Mouse (Mus musculus) kidney, postnatal 0 days (tissue): ENCODE data around the gene Gpatch4. TPM values are rescaled to one million over a fixed set of nuclear protein-coding genes. Genes with fewer than 3 reads are reported as not detected.
A peak's percentile ranks its signal among the peaks of the same experiment; 100 is the strongest.

Experiments
- ATAC-seq: fragments of 200-750 bp; cut with Nextera tagmentation; replicated peaks from 2 replicates; pipeline ENCODE4 v1.8.0; 2017; ENCODE audit warnings: low read depth, moderate number of reproducible peaks, moderate TSS enrichment, moderate library complexity; ENCODE audit not compliant: low FRiP score
- DNase-seq: peaks from one replicate; pipeline ENCODE4 v3.0.0-alpha.2; 2016; ENCODE audit warnings: low spot score
- H3K27ac ChIP-seq: fragments of 300-500 bp; sonication (generic); 2 replicates; pipeline ENCODE4 v1.5.1; 2014; ENCODE audit warnings: mild to moderate bottlenecking
- H3K27me3 ChIP-seq: fragments of 300-500 bp; sonication (generic); 2 replicates; pipeline ENCODE4 v1.6.1; 2014; ENCODE audit warnings: low read length, mixed read lengths; ENCODE audit not compliant: insufficient read depth
- H3K36me3 ChIP-seq: fragments of 300-500 bp; sonication (generic); 2 replicates; pipeline ENCODE4 v1.6.1; 2014; ENCODE audit warnings: low read length, mixed read lengths; ENCODE audit not compliant: insufficient read depth
- H3K4me1 ChIP-seq: fragments of 300-500 bp; sonication (generic); replicated peaks from 2 replicates; pipeline ENCODE4 v1.6.1; 2014; ENCODE audit warnings: antibody characterized with exemption, low read length, mixed read lengths; ENCODE audit not compliant: insufficient read depth
- H3K4me2 ChIP-seq: fragments of 300-500 bp; sonication (generic); 2 replicates; pipeline ENCODE4 v1.6.1; 2014; ENCODE audit warnings: mild to moderate bottlenecking, low read length, moderate library complexity, mixed read lengths
- H3K4me3 ChIP-seq: fragments of 300-500 bp; sonication (generic); replicated peaks from 2 replicates; pipeline ENCODE4 v1.5.1; 2014; ENCODE audit warnings: low read depth, low read length
- H3K9ac ChIP-seq: fragments of 300-500 bp; sonication (generic); 2 replicates; pipeline ENCODE4 v1.6.1; 2014; ENCODE audit warnings: low read depth, low read length
- H3K9me3 ChIP-seq: fragments of 300-500 bp; sonication (generic); replicated peaks from 2 replicates; pipeline ENCODE4 v1.6.1; 2016; ENCODE audit warnings: low read length, inconsistent platforms, mixed read lengths
- CTCF ChIP-seq: IDR thresholded peaks from 2 replicates; pipeline ENCODE4 v1.5.1; 2016; ENCODE audit warnings: antibody characterized with exemption, low read depth, mild to moderate bottlenecking, moderate library complexity
- WGBS: fragments of 180-500 bp; shearing (Covaris S2); extraction: QIAGEN DNeasy Blood & Tissue Kit; methylation state at CpG from one replicate; pipeline ENCODE4 v1.1.7; 2014; 5-methylcytosine and 5-hydroxymethylcytosine counted together
- polyA plus RNA-seq: library from polyadenylated mRNA; unstranded; fragments of >200 nt; fragmentation: Nextera tagmentation; extraction: Ambion mirVana; gene quantifications from 2 replicates; pipeline ENCODE4 v1.2.1, GENCODE M21; 2015

The Gpatch4 gene
- polyA plus RNA-seq, 1 experiment from 2014 or later = 26.3 TPM

- H3K4me2 ChIP-seq = no peak overlapping the region
- no peak overlapping the region for H3K9ac ChIP-seq
- no peak for TF ChIP-seq CTCF
- WGBS = 93% methylated on average over 7 of the region's 7 CpGs
- no peaks in the 10 kb centered on the region for H3K27me3 ChIP-seq
- H3K9me3 ChIP-seq = no peaks in the 10 kb centered on the region
- H3K27ac ChIP-seq = no peak overlapping the region
- DNase-seq (no peak), ATAC-seq (no peak)
- no peaks in the 10 kb centered on the region for H3K4me1 ChIP-seq
- H3K36me3 ChIP-seq = peaks cover 32% of the 10 kb centered on the region
- no peak overlapping the region for H3K4me3 ChIP-seq
Observed at GRCm38 (mm10) chr3:88090106-88090505, 47.2 kb downstream of the Gpatch4 start.

- Histone ChIP-seq H3K27me3 (no peaks in the 10 kb centered on the region), H3K27ac (no peak overlapping the region), H3K36me3 (peaks cover 32% of the 10 kb centered on the region), H3K4me3 (no peak overlapping the region), H3K9me3 (no peaks in the 10 kb centered on the region), H3K4me1 (no peaks in the 10 kb centered on the region), H3K9ac (no peak overlapping the region), H3K4me2 (no peak overlapping the region)
- DNase-seq (no peak), ATAC-seq (no peak)
- no peak for TF ChIP-seq CTCF
- WGBS = 87% methylated on average over 6 of the region's 6 CpGs
Observed at GRCm38 (mm10) chr3:88090616-88091015, 47.7 kb downstream of the Gpatch4 start.

GRCm38 (mm10) chr3:88094126-88094525 lies 51.2 kb downstream of the Gpatch4 start:
- H3K27ac ChIP-seq = no peak overlapping the region
- H3K9me3 ChIP-seq = no peaks in the 10 kb centered on the region
- no peak for TF ChIP-seq CTCF
- H3K9ac ChIP-seq = no peak overlapping the region
- 93% methylated on average over 5 of the region's 5 CpGs for WGBS
- H3K36me3 ChIP-seq = peaks cover 32% of the 10 kb centered on the region
- no peak overlapping the region for H3K4me3 ChIP-seq
- no peaks in the 10 kb centered on the region for H3K27me3 ChIP-seq
- no peak overlapping the region for H3K4me2 ChIP-seq
- ATAC-seq = no peak
- no peaks in the 10 kb centered on the region for H3K4me1 ChIP-seq
- no peak for DNase-seq

GRCm38 (mm10) chr3:88097666-88098065 lies 54.8 kb downstream of the Gpatch4 start:
- no peak for DNase-seq
- Histone ChIP-seq H3K9ac (no peak overlapping the region), H3K27me3 (no peaks in the 10 kb centered on the region), H3K27ac (no peak overlapping the region), H3K9me3 (no peaks in the 10 kb centered on the region), H3K36me3 (0 out of 2 replicates have a peak, but pooled peaks cover 20% of the 10 kb centered on the region), H3K4me3 (no peak overlapping the region), H3K4me1 (no peaks in the 10 kb centered on the region), H3K4me2 (no peak overlapping the region)
- ATAC-seq = no peak
- 84% methylated on average over 6 of the region's 6 CpGs for WGBS
- no peak for TF ChIP-seq CTCF

GRCm38 (mm10) chr3:88100251-88100650 lies 57.3 kb downstream of the Gpatch4 start:
- Histone ChIP-seq H3K4me2 (no peak overlapping the region), H3K9me3 (no peaks in the 10 kb centered on the region), H3K27me3 (no peaks in the 10 kb centered on the region), H3K9ac (no peak overlapping the region), H3K4me1 (no peaks in the 10 kb centered on the region), H3K4me3 (no peak overlapping the region), H3K36me3 (0 out of 2 replicates have a peak, but pooled peaks cover 15% of the 10 kb centered on the region), H3K27ac (no peak overlapping the region)
- DNase-seq = peak; percentile 15
- 62% methylated on average over 3 of the region's 3 CpGs for WGBS
- no peak for TF ChIP-seq CTCF
- ATAC-seq = no peak

- no peak overlapping the region for H3K4me3 ChIP-seq
- peak overlapping the region; percentile 72; the same call in 1 of the 2 replicates for H3K27ac ChIP-seq
- H3K4me2 ChIP-seq = no peak overlapping the region
- 0 out of 2 replicates have a peak, but pooled peaks cover 14% of the 10 kb centered on the region for H3K36me3 ChIP-seq
- H3K4me1 ChIP-seq = no peaks in the 10 kb centered on the region
- no peaks in the 10 kb centered on the region for H3K9me3 ChIP-seq
- TF ChIP-seq CTCF = no peak
- no peaks in the 10 kb centered on the region for H3K27me3 ChIP-seq
- no peak overlapping the region for H3K9ac ChIP-seq
- WGBS = 91% methylated on average over 7 of the region's 7 CpGs
- no peak for DNase-seq
- ATAC-seq = no peak
Observed at GRCm38 (mm10) chr3:88101736-88102135, 58.8 kb downstream of the Gpatch4 start.

- 0 out of 2 replicates have a peak, but pooled peaks cover 9% of the 10 kb centered on the region for H3K36me3 ChIP-seq
Observed at GRCm38 (mm10) chr3:88102196-88102595, 59.3 kb downstream of the Gpatch4 start.

More at GRCm38 (mm10) chr3:88102196-88102595, 59.3 kb downstream of the Gpatch4 start:
- Histone ChIP-seq H3K9me3 (no peaks in the 10 kb centered on the region), H3K4me3 (no peak overlapping the region), H3K9ac (no peak overlapping the region), H3K27ac (peak overlapping the region; percentile 72; the same call in 1 of the 2 replicates), H3K4me1 (no peaks in the 10 kb centered on the region), H3K4me2 (no peak overlapping the region), H3K27me3 (no peaks in the 10 kb centered on the region)
- WGBS = 76% methylated on average over 6 of the region's 6 CpGs
- no peak for TF ChIP-seq CTCF
- no peak for ATAC-seq
- peak; percentile 39 for DNase-seq
